Mouse (Mus musculus): Measurements from ENCODE around the gene Btbd9. TPM values are rescaled to one million over a fixed set of nuclear protein-coding genes. Genes with fewer than 3 reads are reported as not detected.

The Btbd9 gene
- total RNA-seq, 4 experiments from 2014 or later = 11.9 to 18.5 (median 12.6) TPM

DNA sequence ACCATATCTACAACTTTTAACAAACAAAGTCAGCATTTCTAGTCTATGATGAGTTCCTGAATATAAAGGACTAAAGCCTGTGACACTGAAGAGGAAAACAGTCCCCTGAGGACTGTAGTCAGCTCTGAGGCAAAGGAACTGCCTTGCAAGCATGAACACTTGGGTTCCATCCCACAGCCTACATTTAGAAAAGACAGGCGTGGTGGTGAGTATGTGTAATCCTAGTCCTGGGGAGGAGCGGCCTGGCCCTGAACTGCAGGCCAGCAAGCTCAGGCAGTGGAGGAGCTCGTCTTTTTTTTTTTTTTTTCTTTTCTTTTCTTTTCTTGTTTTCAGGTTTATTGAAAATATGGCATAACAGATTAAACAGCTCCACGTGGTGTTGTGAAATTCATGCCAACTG, 181.0 kb downstream of the Btbd9 start:
- peak; percentile 26 to 53 for DNase-seq (ENCODE audit: low spot score in 2 of 2)

DNA sequence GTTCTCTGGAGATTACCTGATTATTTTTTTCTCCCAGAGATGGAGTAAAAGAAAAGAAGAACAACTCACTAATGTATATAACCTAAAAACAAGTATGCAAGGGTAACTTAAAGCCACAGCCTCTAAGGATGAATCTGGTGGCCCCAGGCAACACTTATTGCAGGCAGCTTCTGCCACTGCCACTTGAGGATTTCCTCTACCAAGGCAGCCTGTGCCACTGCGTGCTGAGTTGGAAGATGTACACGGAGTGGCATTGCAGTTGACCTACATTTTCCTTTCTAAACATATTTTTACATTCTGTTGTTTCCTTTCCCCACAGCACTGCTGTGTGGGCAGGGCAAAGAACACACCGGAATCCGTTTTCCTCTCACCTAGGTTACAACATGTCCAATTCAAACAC, 184.3 kb downstream of the Btbd9 start:
- no peak for DNase-seq (ENCODE audit: low spot score in 2 of 2)

DNA sequence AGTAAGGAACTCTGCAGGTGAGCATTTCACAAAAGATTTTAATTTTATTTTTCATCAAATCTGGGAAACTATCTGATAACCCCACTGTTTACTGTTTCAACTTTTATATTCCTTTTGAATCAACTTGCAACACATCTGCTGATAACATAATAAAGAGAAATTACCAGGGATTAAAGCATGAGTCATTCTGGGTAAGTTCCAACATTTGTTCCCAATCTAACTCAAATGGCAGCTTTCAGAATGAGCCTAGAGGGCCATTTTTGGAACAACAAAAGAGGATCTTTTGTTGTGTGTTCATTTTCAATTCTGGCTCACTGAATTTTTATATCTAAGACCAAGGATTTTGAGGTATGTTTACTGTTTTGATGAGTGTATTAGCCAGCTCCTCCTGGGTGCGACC, 185.1 kb downstream of the Btbd9 start:
- DNase-seq (ENCODE audit: low spot score in 2 of 2) = no peak

DNA sequence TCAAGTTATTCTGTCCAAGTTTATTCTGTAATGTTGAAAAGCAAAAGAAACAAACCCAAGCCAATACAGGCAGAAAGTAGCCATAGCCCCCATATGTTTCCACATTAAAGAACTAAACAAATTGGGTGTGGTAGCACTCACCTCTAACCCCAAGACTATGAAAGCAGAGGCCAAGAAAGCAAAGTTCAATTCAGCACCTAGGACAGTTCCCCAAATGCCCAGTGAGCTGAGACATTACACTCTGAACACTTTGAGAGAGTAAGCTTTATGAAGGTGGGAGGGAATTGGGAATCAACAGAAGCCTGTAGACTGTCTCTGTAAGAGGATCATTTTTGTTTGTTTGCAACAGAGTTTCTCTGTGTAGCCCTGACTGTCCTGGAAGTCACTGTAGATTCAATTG, 186.6 kb downstream of the Btbd9 start:
- DNase-seq (ENCODE audit: low spot score in 2 of 2) = no peak

DNA sequence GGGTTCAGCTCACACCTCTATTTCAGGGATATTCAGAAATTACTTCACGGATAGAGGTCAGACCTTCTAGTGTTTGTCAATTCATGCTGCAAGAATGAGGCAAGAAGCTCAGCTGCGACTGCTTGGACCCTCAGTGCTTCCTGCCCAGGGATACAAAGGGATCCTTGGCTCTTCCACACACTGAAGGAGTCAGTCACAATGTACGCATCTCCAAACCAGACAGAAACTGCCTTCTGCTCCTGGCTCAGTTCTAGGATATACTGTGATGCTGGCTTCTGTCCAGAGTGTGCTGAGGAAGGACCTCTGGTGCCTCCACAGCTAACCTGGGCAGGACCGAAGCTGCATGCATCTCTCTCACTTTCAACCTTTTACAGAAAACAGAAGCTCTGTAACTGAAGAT, 187.5 kb downstream of the Btbd9 start:
- DNase-seq (ENCODE audit: low spot score in 2 of 2) = no peak

DNA sequence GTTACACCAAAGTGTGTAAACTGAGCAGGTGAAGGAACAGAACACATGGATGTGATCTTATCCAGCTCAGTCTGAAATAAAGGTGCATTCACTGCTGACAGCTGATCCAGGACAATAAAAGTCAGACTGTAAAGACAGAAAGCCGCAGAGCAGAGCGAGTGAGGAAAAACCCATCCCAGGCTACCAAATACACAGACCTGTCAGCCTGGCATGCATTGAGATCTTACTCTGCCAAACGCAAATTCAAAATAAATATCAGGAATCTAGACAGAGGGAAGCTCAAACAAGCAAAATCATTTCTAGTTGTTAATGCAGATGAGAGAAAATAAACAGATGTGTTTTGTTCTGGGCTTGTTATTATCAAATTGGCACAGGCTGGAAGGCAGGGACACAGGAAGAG, 187.9 kb downstream of the Btbd9 start:
- no peak for DNase-seq (ENCODE audit: low spot score in 2 of 2)

DNA sequence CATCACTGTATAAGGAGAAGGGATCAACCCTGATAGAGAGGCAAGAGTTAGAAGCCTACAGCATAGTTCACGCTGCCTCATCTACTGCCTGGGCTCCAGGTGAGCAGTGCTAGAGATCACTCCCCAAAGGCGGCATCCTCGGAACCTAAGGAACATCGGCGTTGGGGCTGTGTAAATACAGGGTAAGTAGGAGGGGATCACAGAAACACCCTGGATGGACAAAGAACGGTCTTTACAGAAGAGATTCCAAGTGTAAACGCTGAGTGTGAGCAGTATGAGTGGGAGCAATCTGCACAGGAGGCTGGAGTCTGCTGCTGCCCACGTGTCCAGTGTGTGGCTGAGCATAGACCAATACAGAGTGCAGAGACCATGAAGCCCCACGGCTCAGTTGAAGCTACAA, 190.0 kb downstream of the Btbd9 start:
- DNase-seq (ENCODE audit: low spot score in 2 of 2) = no peak

DNA sequence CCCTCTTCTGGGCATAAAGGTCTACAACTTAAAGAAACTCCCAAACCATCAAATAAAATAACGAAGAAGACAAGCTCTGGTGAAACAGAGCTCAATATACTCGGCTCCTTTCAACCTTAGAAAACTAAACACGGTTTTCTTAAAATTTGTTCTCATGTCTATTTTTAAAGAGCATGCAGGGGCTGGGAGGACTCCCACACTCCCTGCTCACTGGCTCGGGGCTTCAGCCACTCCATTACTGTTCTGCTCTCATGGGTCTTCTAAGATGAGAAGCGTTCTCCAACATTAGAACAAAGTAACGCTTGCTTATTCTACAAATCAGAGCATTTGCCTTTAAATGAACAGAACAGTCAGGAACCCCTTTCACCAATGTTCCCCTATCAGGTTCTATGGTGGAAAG, 192.6 kb downstream of the Btbd9 start:
- DNase-seq (ENCODE audit: low spot score in 2 of 2) = no peak

DNA sequence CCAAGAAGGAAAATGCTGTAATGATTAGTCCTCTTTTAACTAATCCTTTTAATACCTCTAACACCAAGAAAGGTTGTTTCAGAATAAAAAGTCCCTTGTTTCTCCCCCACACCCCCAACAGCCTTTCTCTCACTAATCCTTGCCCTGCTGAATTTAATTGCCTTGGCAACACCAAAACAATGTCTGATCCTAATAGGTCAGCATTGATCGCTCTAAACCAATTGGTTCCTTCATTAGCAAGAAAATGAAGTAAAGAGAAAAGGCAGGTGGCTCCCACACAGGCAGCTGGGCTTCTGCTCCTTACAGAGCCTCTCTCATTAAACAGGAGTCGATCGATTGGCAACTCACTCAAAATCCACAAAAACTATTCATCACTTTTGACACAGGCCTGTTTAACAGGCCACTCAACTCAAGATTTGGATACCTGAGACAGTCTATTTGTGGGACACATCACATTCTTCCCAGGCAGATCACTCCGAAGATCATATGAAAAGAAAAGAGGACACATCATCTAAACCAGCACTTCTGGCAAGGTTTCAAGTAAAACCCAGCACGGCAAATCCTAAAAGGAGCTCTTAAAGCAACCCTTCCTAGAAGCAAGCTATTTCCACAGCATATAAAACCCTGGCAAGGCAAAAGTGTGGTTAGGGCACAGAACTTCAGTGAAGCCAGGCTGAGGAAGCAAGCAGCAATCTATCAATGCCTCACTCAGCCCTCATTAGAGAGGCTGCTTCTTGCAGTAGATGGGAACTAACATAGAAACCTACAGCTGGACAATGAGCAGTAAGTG, 197.9 kb downstream of the Btbd9 start:
- no peak for DNase-seq (ENCODE audit: low spot score in 2 of 2)

DNA sequence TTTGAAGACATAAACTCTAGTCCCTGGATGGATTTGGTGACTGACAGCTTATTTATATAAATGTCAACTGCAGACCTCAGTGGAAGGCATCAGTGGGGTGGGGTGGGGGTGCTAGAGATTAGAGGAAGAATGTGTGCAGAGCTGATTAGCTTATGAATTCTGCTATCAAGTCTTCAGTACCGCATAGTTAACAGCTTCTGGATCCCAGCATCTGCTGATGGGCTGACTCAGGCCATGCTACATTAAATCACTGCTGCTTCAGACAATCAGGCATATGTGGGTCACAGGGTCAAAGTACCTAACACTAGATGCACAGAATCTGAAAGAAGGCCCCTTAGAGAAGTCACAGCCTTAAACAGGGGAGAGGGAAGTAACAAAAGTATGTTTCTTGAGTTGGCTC, 198.5 kb downstream of the Btbd9 start:
- no peak for DNase-seq (ENCODE audit: low spot score in 2 of 2)

DNA sequence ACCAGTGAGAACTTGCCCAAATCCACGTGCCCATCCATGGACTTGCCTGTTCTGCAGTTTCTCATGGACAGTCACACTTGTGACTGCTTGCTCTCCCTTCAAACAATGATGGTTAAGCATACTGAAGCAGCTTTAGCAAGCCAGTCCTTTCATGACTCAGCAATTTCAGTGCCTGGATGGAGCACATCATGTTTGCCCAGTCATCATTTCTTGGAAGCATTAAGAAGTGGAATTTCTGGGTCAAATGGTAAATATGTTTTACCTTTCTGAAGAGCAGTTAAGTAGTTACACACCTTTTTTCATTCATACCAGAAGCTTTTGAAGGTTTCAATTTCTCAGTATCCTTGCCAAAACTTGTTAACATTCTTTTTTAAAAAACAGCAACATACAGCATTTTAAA, 201.2 kb downstream of the Btbd9 start:
- DNase-seq (ENCODE audit: low spot score in 2 of 2) = no peak

DNA sequence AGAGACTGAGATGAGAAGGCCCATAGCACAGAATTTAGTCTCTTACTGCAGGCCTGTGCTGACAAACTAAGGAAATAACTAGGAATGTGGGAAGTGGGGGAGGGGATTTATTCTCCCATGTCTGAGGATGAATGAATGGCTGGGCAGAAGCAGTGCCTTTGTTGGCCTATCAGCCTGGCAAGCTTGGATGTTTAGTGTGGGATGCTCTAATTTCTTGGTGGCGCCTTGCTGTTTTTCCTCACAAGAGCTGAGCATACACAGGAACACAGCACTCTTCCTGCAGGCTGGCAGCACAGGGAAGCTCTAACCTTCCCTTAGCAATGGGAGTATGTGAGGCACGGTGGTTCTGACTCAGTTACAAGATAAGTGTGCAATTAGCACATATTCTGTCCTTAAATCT, 207.7 kb downstream of the Btbd9 start:
- DNase-seq (ENCODE audit: low spot score in 2 of 2) = no peak

DNA sequence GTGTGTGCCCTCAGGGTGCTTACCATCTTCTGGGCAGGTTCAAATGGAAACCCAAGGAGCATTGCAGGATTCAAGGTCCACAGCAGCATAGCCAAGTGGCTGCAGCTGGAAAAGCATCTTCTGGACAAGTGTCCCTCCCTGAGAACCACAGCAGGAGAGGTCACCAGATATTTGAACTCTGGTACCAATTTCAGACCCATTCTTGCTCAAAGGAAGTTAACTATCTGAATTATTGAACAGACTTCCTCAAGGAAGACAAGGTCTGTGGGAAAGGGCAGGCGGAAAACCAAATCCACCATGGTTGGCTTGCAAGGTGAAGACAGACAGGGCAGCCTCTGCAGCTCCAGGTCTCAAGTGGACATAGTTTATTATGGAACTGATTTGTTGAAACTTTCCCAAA, 211.6 kb downstream of the Btbd9 start:
- no peak for DNase-seq (ENCODE audit: low spot score in 2 of 2)

DNA sequence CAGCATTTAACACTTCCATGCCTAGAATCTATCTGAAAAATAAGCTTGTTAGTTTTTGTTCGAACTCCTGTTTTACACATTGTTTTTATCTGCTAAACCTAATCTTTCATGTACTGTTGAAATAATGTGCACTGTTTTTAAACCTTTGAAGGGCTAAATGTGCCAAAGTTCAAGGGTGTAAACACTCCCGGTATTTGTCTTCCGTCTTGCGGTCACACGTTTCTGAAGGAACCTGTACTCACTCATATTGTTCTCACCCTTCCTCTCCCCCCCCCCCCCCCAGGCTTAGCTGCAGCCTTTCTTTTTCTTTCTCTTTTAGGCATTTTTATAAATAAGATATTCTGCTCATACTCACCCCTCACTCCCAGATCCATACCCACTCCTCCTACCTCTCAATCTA, 212.9 kb downstream of the Btbd9 start:
- no peak for DNase-seq (ENCODE audit: low spot score in 2 of 2)

DNA sequence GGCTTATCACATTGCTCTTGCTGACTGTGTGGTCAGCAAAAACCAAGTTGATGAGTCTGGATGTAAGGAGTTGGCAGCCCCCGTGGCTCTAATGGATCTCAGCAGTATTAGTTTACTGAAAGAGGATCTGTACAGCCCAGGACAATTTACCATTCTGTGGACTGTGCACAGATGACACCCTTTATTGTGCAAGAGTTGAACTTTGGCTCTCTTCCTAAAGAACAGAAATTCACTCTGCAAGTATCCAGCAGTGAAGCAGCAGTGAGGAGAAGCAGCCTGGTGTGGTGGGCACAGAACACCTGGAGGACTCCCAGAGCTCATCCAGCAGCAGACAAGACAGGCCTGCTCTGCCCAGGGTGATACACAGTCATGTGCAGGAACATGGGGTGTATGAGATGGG, 215.6 kb downstream of the Btbd9 start:
- no peak for DNase-seq (ENCODE audit: low spot score in 2 of 2)

DNA sequence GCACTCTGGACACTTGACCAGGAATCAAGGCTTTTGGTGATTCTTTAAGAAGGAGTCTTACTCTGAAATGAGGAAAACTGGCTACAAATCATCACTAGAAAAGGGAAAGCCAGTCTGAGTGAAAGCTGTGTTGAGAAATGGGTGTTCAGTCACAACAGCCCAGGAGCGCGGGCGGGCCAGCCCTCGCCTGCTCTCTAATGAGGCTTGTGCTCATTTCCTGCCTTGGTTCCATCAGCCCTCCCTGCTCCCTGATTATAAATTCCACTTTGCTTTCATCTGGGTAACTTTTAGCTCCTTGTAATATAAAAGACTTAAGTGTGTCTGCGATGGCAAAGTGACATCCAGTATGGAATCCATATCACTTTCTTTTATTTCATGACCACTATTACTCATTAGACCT, 216.9 kb downstream of the Btbd9 start:
- DNase-seq (ENCODE audit: low spot score in 2 of 2) = no peak

DNA sequence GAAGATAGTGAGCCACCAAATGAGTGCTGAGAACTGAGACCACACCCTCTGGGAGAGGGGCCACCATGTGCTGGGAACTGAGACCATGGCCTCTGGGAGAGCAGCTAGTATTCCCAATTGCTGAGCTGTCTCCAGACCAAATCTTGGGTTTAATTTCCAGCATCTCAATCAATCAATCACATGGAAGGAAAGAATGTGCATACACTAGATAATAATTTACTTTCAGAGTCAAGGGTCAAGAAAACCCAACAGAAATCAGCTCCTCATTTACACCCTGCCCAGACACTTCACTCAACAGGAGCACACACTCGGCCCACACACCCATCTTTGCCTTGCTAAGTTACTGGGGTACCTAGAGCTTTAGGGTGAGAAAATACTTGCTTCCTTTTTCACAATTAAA, 220.9 kb downstream of the Btbd9 start:
- DNase-seq (ENCODE audit: low spot score in 2 of 2) = no peak

DNA sequence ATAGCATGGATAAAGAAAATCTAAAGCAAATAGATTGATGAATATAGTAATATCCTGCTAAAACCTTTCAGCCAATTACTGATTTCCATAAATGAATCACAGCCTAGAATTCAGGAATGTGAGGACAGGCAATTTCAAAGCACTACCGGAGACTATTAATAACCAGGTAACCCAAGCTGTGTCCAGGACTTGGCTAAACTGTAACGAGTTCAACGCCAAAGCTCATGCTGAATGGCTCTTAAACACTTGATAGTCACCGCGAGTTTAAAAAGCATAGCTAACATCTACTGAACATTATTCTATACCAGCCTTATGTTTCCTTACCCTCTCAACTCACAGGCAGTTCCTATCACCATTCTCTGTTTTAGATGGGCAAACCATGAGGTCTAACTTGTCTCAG, 221.9 kb downstream of the Btbd9 start:
- DNase-seq (ENCODE audit: low spot score in 2 of 2) = no peak

DNA sequence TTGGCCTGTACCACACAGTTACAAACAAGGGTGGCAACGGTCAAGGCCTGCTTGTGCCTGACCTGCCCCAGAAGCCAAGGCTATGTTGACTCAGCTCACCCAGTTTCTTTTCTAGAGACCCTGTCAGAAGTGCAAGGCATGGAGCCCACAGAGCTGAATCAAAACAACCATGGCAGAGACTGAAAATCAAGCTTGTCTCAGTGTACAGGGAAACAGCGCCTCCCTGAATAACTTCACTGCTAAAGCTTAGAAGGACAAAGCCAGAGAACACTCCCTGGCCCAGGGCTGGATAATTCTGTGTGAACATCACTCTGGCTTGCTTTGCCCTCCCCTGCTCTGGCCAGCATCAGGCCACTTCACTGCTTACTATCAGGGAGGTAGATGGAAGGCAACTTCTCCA, 228.3 kb downstream of the Btbd9 start:
- DNase-seq (ENCODE audit: low spot score in 2 of 2) = no peak

DNA sequence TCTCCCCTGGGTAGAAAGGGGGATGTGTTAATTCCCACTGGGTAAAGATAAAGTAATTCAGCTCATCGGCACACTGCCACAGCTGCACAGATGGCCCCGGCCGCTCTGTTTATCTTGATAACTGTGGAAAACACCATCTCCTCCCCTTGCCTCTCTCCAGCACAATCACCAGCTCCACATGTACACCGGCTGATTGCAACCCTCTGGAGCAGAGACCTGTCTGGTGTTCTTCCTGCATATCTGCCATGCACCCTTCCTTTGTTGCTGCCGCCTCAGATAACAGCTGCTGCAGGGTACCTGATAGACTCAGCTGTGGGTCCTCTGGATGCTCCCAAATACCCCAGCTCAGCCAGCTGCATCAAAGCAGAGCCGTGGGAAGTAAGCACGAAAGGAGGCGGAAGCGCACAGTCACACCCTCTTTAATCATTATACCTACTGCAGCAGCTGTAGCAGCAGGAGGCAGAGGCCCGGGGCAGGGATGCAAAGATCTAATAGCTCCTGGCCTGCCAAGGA, 229.1 kb downstream of the Btbd9 start:
- no peak for DNase-seq (ENCODE audit: low spot score in 2 of 2)

DNA sequence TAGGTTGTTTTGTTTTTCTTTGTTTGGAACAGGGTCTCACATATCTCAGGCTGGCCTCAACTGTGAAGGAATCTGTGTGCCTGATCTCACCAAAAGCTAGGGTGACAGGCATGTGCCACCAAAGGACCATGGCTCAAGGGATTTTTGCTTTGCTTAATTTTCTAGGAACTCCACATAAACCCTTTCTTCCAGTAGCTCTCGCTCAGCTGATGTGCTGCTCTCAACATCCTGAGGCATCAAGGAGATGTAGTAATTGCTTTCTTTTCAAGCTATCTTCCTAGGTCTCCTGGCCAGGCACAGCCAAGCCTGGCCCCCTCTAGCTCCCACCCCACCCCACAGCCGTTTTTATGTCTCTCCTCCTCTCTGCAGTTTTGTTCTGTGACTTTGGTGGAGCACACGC, 231.3 kb downstream of the Btbd9 start:
- no peak for DNase-seq (ENCODE audit: low spot score in 2 of 2)

DNA sequence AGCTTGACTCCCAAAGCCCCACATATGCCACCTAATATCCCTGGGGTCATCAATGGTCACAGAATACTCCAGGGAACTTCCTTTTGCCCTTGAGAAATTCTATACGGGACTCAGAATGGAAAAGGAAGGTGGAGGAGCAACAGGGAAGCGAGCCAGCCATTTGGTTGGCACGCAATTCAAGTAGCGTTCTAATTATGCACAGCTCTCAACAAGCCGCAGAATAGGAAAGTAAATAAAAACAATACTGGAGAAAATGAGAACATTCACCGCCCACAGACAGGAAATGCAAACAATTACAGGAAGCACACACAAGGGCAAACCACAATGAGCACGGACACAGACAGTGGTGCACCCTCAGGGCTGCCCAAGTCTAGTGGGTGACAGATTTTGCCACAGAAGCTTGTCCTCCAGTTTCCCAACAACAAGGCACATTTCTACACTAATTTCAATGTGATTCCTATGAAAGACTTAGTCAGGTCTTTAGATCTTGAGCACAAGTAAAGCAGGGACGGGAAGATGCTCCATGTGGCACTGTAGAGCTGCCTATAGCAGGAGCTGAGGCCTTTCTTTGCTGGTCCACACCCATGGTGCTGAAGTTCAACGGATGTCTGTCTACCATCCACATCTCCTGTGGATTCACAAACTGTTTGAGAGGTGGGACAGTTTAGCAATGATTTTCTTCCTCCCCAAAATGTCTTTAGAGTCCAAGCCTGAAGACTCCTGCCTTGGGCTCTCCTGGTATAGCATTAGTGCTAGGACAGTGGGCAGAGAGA, 232.4 kb downstream of the Btbd9 start:
- no peak for DNase-seq (ENCODE audit: low spot score in 2 of 2)

DNA sequence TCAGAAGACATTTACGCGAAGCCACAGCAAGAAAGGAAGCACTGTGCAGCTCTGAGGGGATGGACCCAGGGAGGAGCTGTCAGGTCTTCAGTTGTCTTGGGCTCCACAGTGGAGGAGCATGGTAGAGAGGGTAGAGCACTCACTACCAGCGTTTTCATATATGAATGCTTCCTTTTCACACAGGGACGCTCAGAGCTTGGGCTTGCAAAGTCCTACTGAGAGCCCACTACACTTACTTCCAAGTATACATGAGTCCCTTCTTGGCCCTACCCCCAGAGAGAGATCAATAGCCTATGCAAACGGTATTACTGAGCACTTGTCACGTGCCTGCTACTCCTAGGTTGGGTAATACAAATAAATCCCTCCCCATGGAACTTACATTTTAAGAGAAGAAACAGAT, 234.7 kb downstream of the Btbd9 start:
- DNase-seq (ENCODE audit: low spot score in 2 of 2) = no peak

Measured in gastrocnemius, adult 8-10 months (tissue).